Mouse (Mus musculus) cerebellum, postnatal 36 days (tissue): ENCODE data around the gene Tmem132a.

Experiments used
- DNase-seq, 2 experiments: peaks; one replicate each; pipeline ENCODE4 v3.0.0; 2021 to 2022; ENCODE audit warnings: mixed read lengths in 2 of 2

Gene Tmem132a

DNA sequence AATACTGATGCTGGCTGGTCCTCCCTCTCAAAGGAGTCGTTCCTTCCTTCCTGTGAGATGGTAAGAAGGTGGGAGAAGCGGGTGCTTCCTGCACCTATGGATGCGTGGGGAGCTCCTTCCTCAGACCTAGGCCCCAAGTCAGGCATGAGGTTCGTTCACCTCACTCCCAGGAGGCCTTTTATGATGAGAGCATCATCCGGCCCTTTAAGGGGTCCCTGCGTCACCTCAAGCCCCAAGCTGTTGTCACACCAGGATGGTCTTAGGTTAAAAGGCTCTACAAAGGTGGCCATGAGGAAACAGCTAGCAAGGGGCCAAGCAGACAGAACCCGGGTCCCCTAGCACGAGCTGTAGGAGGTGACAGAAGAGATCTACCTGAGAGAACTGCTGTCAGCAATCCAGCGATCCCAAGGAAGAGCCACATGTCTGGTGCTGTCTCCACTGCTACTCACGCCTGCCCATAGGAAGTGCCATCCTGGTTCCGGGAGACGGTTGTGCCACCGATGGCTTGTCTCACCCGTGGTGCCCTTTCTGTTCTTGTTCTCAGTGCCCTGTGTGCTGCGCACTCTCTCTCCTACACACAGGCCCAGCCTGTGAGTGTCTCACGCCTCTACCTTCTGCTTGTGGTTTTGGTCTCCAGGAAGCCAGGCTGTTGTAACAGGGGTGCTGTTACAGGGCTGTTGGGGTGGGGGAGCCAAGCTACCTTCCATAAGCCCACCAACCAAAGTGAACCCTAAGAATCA, 40.1 kb downstream of the Tmem132a start, which contains the start of gene Cd6:
Gene Cd6 (minus strand): TSS at position 623 of the 740 bp plus-strand sequence.
- DNase-seq = no peak

DNA sequence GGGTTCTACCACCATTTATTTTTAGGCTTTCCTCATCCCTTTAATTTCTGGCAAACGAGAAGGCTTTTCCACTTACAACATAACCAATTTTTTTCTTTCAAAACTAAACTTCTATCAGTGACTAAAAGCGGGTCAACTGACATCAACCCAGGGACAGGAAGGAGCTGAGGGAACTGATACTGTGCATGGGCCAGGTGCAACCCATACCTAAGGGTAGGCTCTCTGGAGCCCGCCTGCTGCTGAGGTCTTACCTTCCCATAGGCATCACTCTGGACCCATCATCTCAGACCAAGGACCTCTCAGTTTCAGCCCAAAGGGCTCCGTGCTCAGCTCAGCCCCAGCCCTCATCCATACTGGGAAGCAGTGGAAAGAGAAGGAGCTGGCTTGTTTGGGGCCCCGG, 41.4 kb downstream of the Tmem132a start:
- no peak for DNase-seq

DNA sequence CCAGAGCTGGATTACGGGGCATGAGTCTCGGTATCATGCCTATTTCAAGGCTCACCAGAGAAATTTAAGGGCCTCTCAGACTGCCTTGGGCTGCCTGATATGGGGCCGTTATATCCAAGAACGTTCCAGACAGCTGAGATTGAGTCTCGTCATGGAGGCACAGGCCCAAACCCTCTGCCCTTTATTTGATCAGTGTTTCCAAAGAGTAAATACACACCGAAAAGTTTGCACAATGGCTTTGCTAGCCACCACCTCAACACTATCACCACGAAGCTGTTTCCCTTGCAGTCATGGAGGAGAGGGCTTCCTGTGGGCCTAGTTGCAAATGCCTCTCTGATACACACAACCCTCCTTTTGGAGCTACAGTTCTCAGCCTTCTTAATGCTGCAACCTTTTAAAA, 45.7 kb downstream of the Tmem132a start:
- DNase-seq = no peak

DNA sequence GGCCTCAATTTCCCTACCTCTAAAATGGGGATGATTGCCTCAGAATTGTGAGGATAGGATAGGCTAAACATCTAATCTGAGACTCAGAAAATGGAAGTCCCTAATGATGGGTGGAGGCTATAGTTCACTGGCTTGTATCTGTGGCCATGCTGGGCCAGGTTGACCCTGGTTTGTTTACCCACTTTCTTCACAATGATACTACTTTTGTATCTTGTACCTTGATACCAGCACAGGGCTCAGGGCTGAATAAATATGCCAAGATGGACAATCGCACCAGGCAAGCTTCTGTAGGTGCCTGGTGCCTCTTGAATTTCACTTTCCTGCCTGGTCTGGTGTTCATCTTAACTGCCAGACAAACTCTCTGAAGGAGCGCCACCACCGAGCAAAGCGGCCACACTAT, 47.2 kb downstream of the Tmem132a start:
- no peak for DNase-seq

DNA sequence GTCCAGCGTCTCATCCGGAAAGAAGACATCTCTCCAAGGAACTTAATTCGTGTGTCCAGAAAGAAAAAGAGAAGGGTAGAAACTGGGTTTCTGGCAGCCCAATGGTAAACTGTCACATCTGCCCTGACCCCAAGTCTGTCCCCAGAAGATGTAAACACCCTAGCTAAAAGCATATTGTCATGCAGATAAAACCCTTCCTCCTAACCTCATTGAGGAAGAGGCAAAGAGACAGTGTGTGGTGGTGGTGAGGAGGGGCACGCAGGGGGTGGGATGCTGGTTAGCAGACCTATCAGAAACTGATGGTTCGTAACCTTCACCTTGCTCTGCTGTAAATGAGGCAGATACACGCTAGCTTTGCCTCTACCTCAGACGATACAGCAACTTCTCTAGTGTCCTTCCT, 48.4 kb downstream of the Tmem132a start:
- DNase-seq = no peak

DNA sequence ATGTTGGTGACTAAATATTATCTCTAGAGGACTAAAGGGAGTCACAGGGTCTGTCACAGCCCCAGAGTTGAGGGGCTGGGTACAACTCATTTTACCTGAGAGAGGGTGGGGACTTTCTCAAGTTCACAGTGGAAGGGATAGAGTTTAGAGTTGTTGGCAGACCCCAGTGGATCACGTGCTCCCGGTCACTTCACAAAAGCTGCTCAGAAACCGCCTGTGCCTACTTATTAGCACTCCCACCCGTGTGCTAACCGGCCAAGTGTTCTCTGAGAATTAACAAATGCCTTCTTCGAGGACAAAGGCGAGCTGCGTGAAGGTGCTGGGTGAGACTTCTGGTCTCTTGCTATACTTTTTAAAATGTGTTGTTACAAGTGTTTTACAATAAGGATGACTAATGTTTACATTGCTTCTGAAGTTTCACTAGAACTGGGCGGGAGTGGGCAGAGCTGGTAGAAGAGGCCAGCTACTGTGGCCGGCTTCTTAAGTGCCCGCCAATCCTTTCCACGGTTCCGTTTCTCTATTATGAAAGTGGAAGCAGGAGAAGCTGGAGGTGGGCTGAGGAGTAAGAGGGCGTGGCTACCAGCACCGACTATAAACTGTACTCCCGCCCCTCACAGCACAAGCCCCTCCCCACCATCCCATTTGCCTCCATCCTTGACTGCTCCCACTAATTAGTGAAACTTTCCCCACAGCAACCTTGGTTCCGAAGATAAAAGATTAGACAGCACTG, 51.4 kb downstream of the Tmem132a start:
- no peak for DNase-seq

DNA sequence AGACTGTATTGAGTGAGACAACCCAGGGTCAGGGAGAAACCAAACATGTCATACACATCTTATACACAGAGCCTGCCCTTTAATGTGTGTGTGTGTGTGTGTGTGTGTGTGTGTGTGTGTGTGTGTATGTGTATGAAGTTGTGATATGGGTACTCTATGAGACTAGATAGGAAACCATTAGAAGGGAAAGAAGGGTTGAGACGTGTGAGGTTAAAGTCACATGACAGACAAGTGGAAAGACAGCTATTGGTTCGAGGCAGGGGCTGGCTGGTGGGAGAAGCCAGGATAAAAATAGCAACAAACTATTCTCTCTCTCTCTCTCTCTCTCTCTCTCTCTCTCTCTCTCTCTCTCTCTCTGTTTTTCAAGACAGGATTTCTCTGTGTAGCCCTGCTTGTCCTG, 53.3 kb downstream of the Tmem132a start:
- no peak for DNase-seq

DNA sequence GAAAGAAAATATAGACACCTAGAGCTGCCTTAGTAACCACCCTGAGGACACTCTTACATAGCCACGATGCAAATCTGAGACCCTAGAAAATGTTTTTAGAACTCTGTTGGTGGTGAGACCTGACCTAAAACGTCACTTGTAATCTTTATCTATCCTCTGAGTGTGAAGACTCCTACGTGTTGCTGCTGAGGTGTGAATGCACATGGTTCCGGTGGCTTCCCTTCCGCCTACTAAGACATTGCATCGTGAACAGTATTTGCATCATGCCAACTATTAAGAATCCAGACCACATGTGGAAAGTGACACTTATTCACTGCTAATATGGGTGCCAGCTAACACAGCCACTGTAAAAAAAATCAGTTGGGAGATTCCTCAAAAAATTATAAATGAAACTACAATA, 53.9 kb downstream of the Tmem132a start:
- no peak for DNase-seq

DNA sequence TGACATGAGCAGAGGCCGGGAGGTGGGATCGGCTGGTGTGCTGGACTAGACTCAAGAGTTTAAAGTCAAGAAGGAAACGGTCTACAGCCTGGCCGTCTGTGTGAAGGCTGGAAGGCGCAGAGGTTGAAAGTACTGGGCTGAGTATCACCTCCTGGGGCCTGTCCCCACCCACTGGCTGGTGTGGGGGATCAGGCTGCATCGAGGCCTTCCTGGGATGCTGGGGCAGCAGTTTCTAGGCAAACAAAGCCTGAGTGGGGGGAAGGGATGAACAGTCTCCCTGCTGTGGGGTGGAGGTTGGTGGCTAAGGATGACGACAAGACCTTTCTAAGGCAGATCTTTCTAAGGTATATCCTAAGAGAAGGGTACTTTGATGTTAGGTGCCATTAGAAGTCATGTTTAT, 55.8 kb downstream of the Tmem132a start:
- no peak for DNase-seq

DNA sequence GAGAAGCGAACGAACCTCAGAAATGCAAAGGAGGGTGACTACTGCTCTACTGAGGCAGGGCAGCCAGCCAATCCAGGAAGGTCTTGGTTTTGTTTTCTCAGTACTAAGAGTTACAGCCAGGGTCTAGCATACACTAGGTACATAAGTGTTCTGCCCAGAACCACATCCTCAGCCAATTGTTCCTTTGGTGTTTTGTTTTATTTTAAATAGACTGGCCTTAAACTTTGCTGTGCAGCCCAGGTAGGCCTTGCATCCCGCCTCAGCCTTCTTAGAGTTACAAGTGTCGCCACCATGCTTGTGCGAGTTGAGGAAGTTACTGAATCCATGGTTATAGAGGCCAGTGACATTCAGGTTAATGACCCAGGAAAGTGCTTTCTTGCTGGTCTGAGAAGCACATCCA, 56.7 kb downstream of the Tmem132a start:
- DNase-seq = no peak

DNA sequence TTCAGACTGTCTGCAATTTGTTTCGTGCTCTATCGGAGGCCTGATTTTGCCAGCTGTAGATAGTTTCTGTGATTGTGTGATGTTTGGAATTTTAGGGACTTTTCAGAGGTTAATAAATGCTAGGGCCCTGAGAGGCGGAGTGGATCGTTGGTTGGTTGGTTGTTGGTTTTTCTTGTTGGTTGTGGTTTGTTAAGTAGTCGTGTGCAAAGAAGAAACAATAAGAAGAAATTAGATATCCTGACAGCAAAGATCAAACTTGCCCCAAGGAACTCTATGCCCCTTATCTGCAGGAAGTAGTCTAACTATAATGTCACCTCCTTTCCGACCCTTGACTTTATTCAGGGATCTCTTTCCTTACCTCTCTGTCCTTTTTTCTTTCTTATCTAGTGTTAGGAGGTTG, 58.3 kb downstream of the Tmem132a start:
- no peak for DNase-seq

DNA sequence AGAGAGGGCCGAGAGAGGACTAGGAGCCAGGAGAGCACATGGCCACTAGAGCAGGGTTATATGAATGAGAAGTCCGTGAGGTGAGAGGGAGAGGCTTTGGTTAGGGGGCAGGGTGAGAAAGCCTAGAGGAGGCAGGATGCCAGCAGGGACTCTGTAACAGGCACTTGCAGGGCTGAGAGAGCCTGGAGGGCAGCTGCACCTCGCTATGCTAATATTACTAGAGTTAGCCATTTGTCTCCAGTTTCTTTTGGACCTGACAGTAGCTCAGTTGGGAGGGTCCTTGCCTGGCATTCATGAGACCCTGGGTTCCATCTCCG, 59.6 kb downstream of the Tmem132a start:
- no peak for DNase-seq

DNA sequence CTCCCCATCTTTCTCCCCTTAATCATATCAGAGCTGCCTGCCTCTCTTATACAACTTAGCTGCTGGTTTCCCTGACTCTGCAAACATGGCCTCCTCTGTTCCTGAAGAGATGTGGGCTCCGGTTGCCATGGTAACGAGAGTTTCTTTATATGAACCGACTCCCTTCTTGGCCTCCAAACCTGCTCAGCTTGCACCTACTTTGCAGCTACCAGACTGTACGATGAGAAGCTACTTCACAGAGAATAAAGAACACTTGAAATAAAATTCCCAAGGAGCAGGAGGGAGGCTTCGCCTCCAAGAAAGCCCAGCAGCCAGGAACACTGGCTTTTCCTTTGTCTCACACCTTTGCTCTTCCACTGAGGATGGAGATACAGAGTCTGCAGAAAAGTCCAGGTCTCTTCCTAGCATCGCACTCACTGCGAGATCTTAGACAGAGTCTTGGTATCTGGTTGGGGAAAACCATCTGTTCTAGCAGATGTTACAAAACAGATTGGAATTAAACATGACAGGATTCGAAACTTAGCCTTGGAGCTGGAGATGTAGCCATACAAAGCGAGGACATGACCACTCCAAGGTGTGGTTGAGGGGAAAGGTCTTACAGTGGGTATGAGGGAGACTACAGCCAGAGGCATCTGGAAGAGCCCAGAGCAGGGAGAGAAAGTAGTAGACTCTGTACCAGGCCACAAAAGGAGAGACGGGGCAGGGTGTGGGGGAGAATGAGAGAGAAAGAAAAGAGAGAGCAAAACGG, 60.1 kb downstream of the Tmem132a start:
- no peak for DNase-seq

DNA sequence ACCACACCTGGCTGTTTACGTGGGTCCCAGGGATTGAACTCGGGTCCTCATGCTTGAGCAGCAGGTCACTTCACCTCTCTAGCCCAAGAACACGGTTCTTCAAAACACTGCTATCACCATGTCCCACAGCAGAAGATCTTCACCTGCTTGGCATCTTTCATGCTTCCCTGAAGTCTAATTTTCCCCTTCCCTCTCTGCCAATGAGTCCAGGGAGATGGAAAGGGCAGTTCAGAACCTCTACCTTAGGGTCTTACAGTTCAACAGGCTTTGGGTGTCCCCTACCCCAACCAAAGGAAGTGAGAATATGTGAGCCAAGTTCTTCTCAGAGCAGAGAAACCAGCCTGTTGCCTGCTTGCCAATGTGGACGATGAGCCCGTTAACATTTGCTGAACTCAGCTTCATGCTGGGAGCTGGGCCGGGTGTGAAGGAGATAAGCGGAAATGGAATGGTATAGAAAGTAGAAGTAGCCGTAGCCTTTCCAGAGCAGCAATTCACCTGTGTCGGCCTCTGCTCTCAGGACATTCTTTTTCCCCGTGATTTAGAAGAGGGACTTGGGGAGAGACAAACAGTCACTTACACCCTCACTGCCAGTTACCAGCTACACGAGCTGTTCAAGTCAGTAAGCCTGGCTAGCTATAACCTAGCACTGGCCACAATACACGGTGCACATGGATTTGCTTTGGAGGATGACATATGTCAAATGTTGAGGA, 61.1 kb downstream of the Tmem132a start:
- DNase-seq = peak; percentile 44 to 53
